Mouse (Mus musculus) heart, postnatal 0 days (tissue): ENCODE results near the gene Ccdc125. TPM values are rescaled to one million over a fixed set of nuclear protein-coding genes. Genes with fewer than 3 reads are reported as not detected.

ENCODE experiments used
- ATAC-seq: fragments of 200-750 bp; cut with Nextera tagmentation; 2 replicates; pipeline ENCODE4 v1.8.0; 2017; ENCODE audit warnings: low read depth, moderate number of reproducible peaks, moderate library complexity; ENCODE audit not compliant: insufficient read depth
- DNase-seq: peaks from one replicate; pipeline ENCODE4 v3.0.0-alpha.2; 2016; ENCODE audit warnings: low spot score
- H3K27ac ChIP-seq: fragments of 300-500 bp; sonication (generic); 2 replicates; pipeline ENCODE4 v1.5.1; 2014; ENCODE audit warnings: low read depth, mild to moderate bottlenecking
- H3K27me3 ChIP-seq: fragments of 300-500 bp; sonication (generic); 2 replicates; pipeline ENCODE4 v1.6.1; 2014; ENCODE audit warnings: low read length, mixed read lengths; ENCODE audit not compliant: control insufficient read depth, insufficient read depth
- H3K36me3 ChIP-seq: fragments of 300-500 bp; sonication (generic); replicated peaks from 2 replicates; pipeline ENCODE4 v1.6.1; 2014; ENCODE audit warnings: low read length, mixed read lengths; ENCODE audit not compliant: control insufficient read depth, insufficient read depth
- H3K4me1 ChIP-seq: fragments of 300-500 bp; sonication (generic); 2 replicates; pipeline ENCODE4 v1.6.1; 2014; ENCODE audit warnings: antibody characterized with exemption; ENCODE audit not compliant: control insufficient read depth, insufficient read depth
- H3K4me2 ChIP-seq: fragments of 300-500 bp; sonication (generic); 2 replicates; pipeline ENCODE4 v1.6.1; 2014; ENCODE audit warnings: low read depth, mild to moderate bottlenecking, low read length, moderate library complexity
- H3K4me3 ChIP-seq: fragments of 300-500 bp; sonication (generic); 2 replicates; pipeline ENCODE4 v1.5.1; 2014; ENCODE audit warnings: low read depth, low read length
- H3K9ac ChIP-seq: fragments of 300-500 bp; sonication (generic); replicated peaks from 2 replicates; pipeline ENCODE4 v1.6.1; 2014; ENCODE audit warnings: low read depth, low read length, mixed read lengths
- H3K9me3 ChIP-seq: fragments of 300-500 bp; sonication (generic); replicated peaks from 2 replicates; pipeline ENCODE4 v1.6.1; 2016; ENCODE audit warnings: low read length; ENCODE audit not compliant: control insufficient read depth
- CTCF ChIP-seq: IDR thresholded peaks from 2 replicates; pipeline ENCODE4 v1.5.1; 2016; ENCODE audit warnings: antibody characterized with exemption, control low read depth, low read depth
- EP300 ChIP-seq: IDR thresholded peaks from 2 replicates; pipeline ENCODE4 v1.6.1; 2016; ENCODE audit warnings: antibody characterized with exemption, low read depth
- WGBS: fragments of 180-500 bp; shearing (Covaris S2); extraction: QIAGEN DNeasy Blood & Tissue Kit; methylation state at CpG from one replicate; pipeline ENCODE4 v1.1.7; 2014; 5-methylcytosine and 5-hydroxymethylcytosine counted together
- polyA plus RNA-seq: library from polyadenylated mRNA; unstranded; fragments of >200 nt; fragmentation: Nextera tagmentation; extraction: Ambion mirVana; gene quantifications from 2 replicates; pipeline ENCODE4 v1.2.1, GENCODE M21; 2015
- total RNA-seq: library from RNA; depleted of rRNA; stranded (reverse); fragments of >200 nt; gene quantifications from 2 replicates; pipeline ENCODE4 v1.2.3, GENCODE M21; 2014; ENCODE audit warnings: low replicate concordance

Ccdc125 gene
- total and polyA plus RNA-seq, 2 experiments from 2014 or later: 2.9 to 3.0 TPM

DNA sequence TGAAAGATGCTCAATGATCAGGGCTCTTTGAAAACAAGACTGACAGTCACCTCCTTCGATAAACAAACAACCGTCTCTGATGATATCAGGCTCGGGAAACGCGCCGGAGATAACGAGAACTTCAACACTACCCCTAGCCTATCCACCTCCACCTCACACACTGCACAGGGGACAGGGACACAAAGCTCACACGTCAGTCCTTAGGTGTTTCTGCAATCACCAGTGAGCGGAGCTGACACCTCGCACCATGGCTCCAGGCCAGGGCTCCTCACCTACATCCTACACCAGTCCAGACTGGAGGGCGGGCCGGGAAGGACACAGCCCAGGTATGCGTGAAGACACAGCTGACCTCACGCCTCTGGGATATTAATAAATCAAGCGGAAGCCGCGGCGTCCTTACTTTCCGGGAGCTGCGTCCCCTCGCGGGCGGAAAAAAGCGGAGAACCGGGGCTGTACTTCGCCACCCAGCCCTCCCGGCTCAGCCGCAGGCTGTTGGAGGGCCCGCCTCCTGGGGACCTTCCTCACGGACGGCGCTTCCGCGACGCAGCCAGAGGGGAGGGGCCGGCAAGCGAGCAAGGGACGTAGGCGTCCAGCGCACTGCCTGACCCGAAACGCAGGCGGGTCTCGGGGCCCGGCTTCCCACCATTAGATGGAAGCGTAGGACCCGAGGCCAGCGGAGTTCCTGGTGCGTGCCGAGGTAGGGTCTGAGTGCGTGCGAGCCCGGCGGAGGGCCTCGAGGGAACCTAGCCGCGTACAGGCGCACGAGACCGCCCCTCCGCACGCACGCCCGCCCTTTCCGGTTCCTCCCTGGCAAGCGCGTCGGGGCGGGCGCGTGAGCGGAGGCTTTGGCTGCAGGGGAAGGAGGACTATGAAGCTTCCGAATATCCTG, 18.7 kb upstream of the Ccdc125 start, which contains the start of the genes Ak6 and Rad17:
Ak6 (plus strand) TSS at position 430 of the 889 bp plus-strand sequence.
Rad17 (minus strand) TSS at position 502 of the 889 bp plus-strand sequence.
- peak within 1 kb of the TSS; percentile 96 for H3K27ac ChIP-seq

DNA sequence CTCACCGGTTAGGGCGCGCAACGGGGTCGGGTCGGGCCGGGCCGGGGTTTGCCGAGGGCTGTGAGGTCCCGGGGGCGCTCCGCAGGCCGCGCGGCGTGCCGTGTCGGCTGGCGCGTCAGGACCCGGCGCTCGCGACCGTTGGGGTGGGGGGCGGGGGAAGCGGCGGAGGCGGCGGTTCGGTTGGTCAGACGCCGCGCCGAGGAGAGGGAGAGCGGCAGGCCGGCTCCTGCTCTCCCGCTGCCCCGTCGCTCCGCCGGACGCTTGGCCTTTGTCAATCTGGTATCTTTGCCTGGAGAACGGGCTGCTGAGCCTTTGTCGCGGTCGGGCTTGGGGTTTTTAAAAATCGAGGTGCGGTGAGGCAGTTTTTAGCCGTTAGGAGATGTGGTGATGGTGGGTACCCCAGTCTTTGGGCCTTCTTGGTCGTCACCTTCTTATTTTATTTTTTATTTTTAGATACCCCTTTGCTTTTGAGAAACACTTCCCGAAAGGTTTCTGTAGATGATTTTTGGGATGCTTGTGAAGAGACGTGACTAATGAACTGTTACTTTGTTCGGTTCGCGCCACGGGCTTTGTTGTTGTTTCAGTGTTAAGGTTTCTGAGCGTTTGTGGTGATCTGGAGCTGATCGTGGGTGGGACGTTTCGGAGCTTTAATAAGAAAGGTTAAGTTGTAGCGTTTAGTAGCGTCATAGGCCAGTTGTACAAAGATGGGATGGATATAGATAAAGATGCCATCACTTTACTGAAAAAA, 17.9 kb upstream of the Ccdc125 start, which contains the start of gene Taf9:
Taf9 (plus strand) TSS at position 141 of the 748 bp plus-strand sequence.
- ATAC-seq: peak; percentile 66
- TF ChIP-seq EP300: no peak
- TF ChIP-seq CTCF: no peak
- no peaks in the 10 kb centered on the region for H3K9me3 ChIP-seq

More for the DNA sequence above, 18.7 kb upstream of the Ccdc125 start, which contains the start of the genes Ak6 and Rad17:
- ATAC-seq (peak; percentile 96), DNase-seq (peak; percentile 87)
- Histone ChIP-seq H3K4me1 (peaks cover 6% of the 10 kb centered on the region), H3K36me3 (peaks cover 3% of the 10 kb centered on the region), H3K9ac (peak within 1 kb of the TSS; percentile 93), H3K4me2 (peak within 1 kb of the TSS; percentile 68), H3K4me3 (peak within 1 kb of the TSS; percentile 89), H3K9me3 (no peaks in the 10 kb centered on the region), H3K27me3 (no peaks in the 10 kb centered on the region)
- under 1% methylated on average over 73 of the region's 73 CpGs for WGBS
- TF ChIP-seq CTCF: no peak
- peak; percentile 93 for TF ChIP-seq EP300

DNA sequence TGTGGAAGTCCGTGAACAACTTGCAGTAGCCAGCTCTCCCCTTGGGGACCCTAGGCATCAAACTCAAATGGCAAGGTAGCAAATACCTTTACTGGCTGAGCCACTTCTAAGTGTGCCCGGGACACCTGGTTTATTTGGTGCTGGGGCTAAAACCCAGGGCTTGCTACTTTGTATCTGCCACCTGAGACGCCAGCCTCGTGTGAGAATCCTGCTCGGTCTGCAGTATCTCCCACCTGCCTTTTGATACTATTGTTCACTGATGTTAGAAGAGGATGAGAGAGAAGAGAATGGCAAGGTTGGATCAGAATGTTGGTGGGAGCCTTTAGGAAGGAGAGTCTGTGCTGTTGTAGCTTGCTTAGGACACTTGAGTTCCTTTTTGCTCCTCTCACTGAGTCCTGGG, 11.4 kb upstream of the Ccdc125 start:
- 92% methylated on average over 5 of the region's 5 CpGs for WGBS
- TF ChIP-seq CTCF (no peak), EP300 (no peak)
- no peaks in the 10 kb centered on the region for H3K9me3 ChIP-seq

More for the DNA sequence above, 17.9 kb upstream of the Ccdc125 start, which contains the start of gene Taf9:
- Histone ChIP-seq H3K9ac (peak within 1 kb of the TSS; percentile 93), H3K36me3 (peaks cover 5% of the 10 kb centered on the region), H3K27ac (peak within 1 kb of the TSS; percentile 96), H3K4me2 (peak within 1 kb of the TSS; percentile 68), H3K4me1 (peaks cover 6% of the 10 kb centered on the region), H3K4me3 (peak within 1 kb of the TSS; percentile 89), H3K27me3 (no peaks in the 10 kb centered on the region)
- WGBS: under 1% methylated on average over 61 of the region's 63 CpGs
- DNase-seq: peak; percentile 45

DNA sequence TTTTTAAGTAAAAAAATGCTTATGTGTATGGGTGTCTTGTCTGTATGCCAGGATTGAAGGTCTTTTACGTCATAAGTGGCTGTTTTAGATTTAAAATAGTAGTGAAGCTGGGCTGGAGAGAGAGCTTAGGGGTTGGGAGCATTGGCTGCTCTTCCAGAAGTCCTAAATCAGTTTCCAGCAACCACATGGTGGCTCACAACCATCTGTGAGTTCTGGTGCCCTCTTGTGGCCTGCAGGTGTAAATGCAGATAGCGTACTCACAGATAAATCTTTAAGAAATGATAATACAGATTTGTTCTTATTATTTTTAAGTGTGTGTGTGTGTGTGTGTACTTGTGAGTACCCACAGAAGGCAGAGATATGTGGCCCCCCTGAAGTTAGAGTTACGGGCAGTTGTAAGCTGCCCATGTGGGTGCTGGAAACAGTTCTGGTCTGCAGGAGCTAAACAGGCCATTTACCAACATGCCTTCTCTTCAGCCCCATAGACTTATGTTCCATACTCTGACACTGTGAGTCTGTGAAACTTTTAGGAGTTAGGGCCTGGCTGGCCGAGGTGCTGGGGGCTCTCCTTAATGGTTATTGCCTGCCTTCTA, 9.6 kb upstream of the Ccdc125 start:
- Histone ChIP-seq H3K27ac (no peak overlapping the region), H3K4me1 (no peaks in the 10 kb centered on the region), H3K9ac (no peak overlapping the region), H3K4me3 (no peak overlapping the region), H3K9me3 (no peaks in the 10 kb centered on the region), H3K36me3 (peaks cover 15% of the 10 kb centered on the region; the same call in 1 of the 2 replicates), H3K27me3 (no peaks in the 10 kb centered on the region), H3K4me2 (no peak overlapping the region)
- TF ChIP-seq CTCF: peak; percentile 92
- no peak for TF ChIP-seq EP300
- ATAC-seq (no peak), DNase-seq (peak; percentile 73)
- 40% methylated on average over 4 of the region's 4 CpGs for WGBS

More for the DNA sequence above, 11.4 kb upstream of the Ccdc125 start:
- Histone ChIP-seq H3K9ac (no peak overlapping the region), H3K27me3 (no peaks in the 10 kb centered on the region), H3K36me3 (peaks cover 9% of the 10 kb centered on the region; the same call in 1 of the 2 replicates), H3K4me3 (no peak overlapping the region), H3K27ac (no peak overlapping the region), H3K4me1 (no peaks in the 10 kb centered on the region), H3K4me2 (no peak overlapping the region)
- ATAC-seq (no peak), DNase-seq (no peak)
